Mouse (Mus musculus) bone marrow, adult 2 months (tissue): ENCODE results near the gene Spen.
A peak's percentile ranks its signal among the peaks of the same experiment; 100 is the strongest.

Experiments
- CTCF ChIP-seq: fragments of 200-500 bp; IDR thresholded peaks from 2 replicates; pipeline ENCODE4 v1.5.1; 2011; ENCODE audit warnings: low read length, control low read depth; ENCODE audit not compliant: control insufficient read depth, insufficient read depth
- POLR2A ChIP-seq: fragments of 200-500 bp; IDR thresholded peaks from 2 replicates; pipeline ENCODE4 v1.6.1; 2011; ENCODE audit warnings: low read depth, mild to moderate bottlenecking, control low read depth, low read length, borderline replicate concordance; ENCODE audit not compliant: control insufficient read depth

DNA sequence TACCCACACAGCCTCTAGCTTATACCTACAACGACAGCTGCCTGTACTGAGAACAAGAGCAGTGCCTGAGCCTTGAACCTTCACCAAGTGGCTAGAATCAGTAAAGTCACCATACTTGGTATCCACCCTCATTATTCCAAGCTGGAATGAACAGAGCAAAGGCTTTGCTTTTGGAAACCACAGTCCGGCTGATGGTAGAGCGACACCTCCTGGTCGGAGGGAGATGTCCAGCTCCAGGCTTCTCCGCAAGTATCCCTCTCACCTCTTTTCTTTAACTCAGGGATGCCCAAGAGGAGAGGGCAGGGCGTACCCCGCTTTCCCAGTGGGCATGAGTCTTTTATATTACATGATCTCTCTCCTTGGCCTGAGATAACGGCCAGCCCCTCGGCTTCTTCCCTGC lies 108.5 kb downstream of the Spen start:
- TF ChIP-seq POLR2A, result no peak
- peak; percentile 54; the same call in 1 of the 2 replicates for TF ChIP-seq CTCF
